Mouse (Mus musculus) CH12.LX (cell line): Measurements from ENCODE around the gene Rnf145. TPM values are rescaled to one million over a fixed set of nuclear protein-coding genes. Genes with fewer than 3 reads are reported as not detected.

Experiments used
- DNase-seq: peaks from one replicate; pipeline ENCODE4 v3.0.0-alpha.2; 2013; ENCODE audit errors: extremely low read depth
- H3K27ac ChIP-seq: 2 replicates; pipeline ENCODE4 v1.5.1; 2012; ENCODE audit warnings: low read depth, mild to moderate bottlenecking, control low read depth, moderate library complexity; ENCODE audit not compliant: insufficient read depth
- H3K27me3 ChIP-seq: replicated peaks from 2 replicates; pipeline ENCODE3; 2012; ENCODE audit warnings: inconsistent platforms
- H3K36me3 ChIP-seq, 2 experiments: replicated peaks in 1 of 2; 2 replicates each; pipeline versions ENCODE3 to v1.6.1; 2012; ENCODE audit warnings: inconsistent platforms in 1 of 2, low read length in 1 of 2, mild to moderate bottlenecking in 1 of 2, mixed read lengths in 1 of 2, moderate library complexity in 1 of 2; ENCODE audit not compliant: control insufficient read depth in 1 of 2, insufficient read depth in 1 of 2
- H3K4me1 ChIP-seq, 2 experiments: 2 replicates each; pipeline ENCODE4 v1.6.1; 2012; ENCODE audit warnings: inconsistent platforms in 1 of 2, moderate library complexity in 1 of 2; ENCODE audit not compliant: insufficient read depth in 2 of 2, control insufficient read depth in 1 of 2
- H3K4me2 ChIP-seq: 2 replicates; pipeline ENCODE4 v1.6.1; 2012; ENCODE audit warnings: low read depth, mild to moderate bottlenecking, control low read depth; ENCODE audit not compliant: poor library complexity, insufficient read depth, severe bottlenecking
- H3K4me3 ChIP-seq, 3 experiments: fragments of 150-350 bp in 1 of 3; sonication (generic) in 1 of 3; replicated peaks in 1 of 3; 2 replicates each; pipeline versions ENCODE3 to v1.5.1; 2011 to 2012; ENCODE audit warnings: low read depth in 2 of 3, low read length in 2 of 3, mild to moderate bottlenecking in 2 of 3, moderate library complexity in 2 of 3, control low read depth in 1 of 3, improper control_type of control experiment in 1 of 3, inconsistent platforms in 1 of 3, mixed read lengths in 1 of 3; ENCODE audit not compliant: poor library complexity in 1 of 3
- H3K79me2 ChIP-seq: replicated peaks from 2 replicates; pipeline ENCODE4 v1.6.1; 2012; ENCODE audit warnings: mild to moderate bottlenecking, moderate library complexity; ENCODE audit not compliant: control insufficient read depth, poor library complexity, insufficient read depth, severe bottlenecking; ENCODE audit errors: extremely low read depth
- H3K9ac ChIP-seq: 2 replicates; pipeline ENCODE4 v1.6.1; 2012; ENCODE audit warnings: low read depth, mild to moderate bottlenecking, control low read depth, moderate library complexity; ENCODE audit not compliant: insufficient read depth
- H3K9me3 ChIP-seq: replicated peaks from 2 replicates; pipeline ENCODE3; 2012; ENCODE audit warnings: low read length, inconsistent platforms, mixed read lengths
- BHLHE40 ChIP-seq: IDR thresholded peaks from 2 replicates; pipeline ENCODE4 v1.6.1; 2011; ENCODE audit warnings: mild to moderate bottlenecking, low read depth, low read length, improper control_type of control experiment
- CHD1 ChIP-seq: IDR thresholded peaks from 2 replicates; pipeline ENCODE4 v1.6.1; 2012; ENCODE audit warnings: low read depth, low read length, improper control_type of control experiment, inconsistent platforms
- CHD2 ChIP-seq: IDR thresholded peaks from 2 replicates; pipeline ENCODE4 v1.6.1; 2011; ENCODE audit warnings: low read length, improper control_type of control experiment
- CTCF ChIP-seq, 2 experiments: IDR thresholded peaks in 1 of 2; conservative IDR thresholded peaks in 1 of 2; 2 replicates each; pipeline ENCODE4 v1.5.1; 2011 to 2012; ENCODE audit warnings: low read depth in 2 of 2, low read length in 2 of 2, improper control_type of control experiment in 1 of 2, inconsistent platforms in 1 of 2, mild to moderate bottlenecking in 1 of 2, moderate library complexity in 1 of 2
- ELF1 ChIP-seq: IDR thresholded peaks from 2 replicates; pipeline ENCODE4 v1.6.1; 2014; ENCODE audit warnings: low read depth, mild to moderate bottlenecking, inconsistent platforms, low read length, improper control_type of control experiment
- EP300 ChIP-seq: IDR thresholded peaks from 2 replicates; pipeline ENCODE4 v1.6.1; 2011; ENCODE audit warnings: low read length, improper control_type of control experiment
- ETS1 ChIP-seq: conservative IDR thresholded peaks from 2 replicates; pipeline ENCODE4 v1.6.1; 2012; ENCODE audit warnings: low read depth, mild to moderate bottlenecking, inconsistent platforms, low read length, improper control_type of control experiment, moderate library complexity
- GABPA ChIP-seq: IDR thresholded peaks from 2 replicates; pipeline ENCODE4 v1.6.1; 2012; ENCODE audit warnings: low read depth, low read length, improper control_type of control experiment, inconsistent platforms; ENCODE audit not compliant: insufficient replicate concordance
- HCFC1 ChIP-seq: IDR thresholded peaks from 2 replicates; pipeline ENCODE4 v1.6.1; 2012; ENCODE audit warnings: low read depth, mild to moderate bottlenecking, inconsistent platforms, low read length, improper control_type of control experiment
- IRF4 ChIP-seq: IDR thresholded peaks from 2 replicates; pipeline ENCODE4 v1.6.1; 2014; ENCODE audit warnings: low read depth, mild to moderate bottlenecking, inconsistent platforms, low read length, improper control_type of control experiment
- JUN ChIP-seq: IDR thresholded peaks from 2 replicates; pipeline ENCODE4 v1.6.1; 2011; ENCODE audit warnings: low read depth, mild to moderate bottlenecking, low read length, improper control_type of control experiment, moderate library complexity; ENCODE audit not compliant: insufficient read depth
- JUND ChIP-seq: conservative IDR thresholded peaks from 2 replicates; pipeline ENCODE4 v1.6.1; 2011; ENCODE audit warnings: low read depth, low read length, improper control_type of control experiment
- MAFK ChIP-seq: IDR thresholded peaks from 2 replicates; pipeline ENCODE4 v1.6.1; 2011; ENCODE audit warnings: low read length, improper control_type of control experiment; ENCODE audit not compliant: insufficient replicate concordance
- MAZ ChIP-seq: IDR thresholded peaks from 2 replicates; pipeline ENCODE4 v1.6.1; 2012; ENCODE audit warnings: low read depth, mild to moderate bottlenecking, inconsistent platforms, low read length, improper control_type of control experiment, moderate library complexity
- MEF2A ChIP-seq: IDR thresholded peaks from 2 replicates; pipeline ENCODE4 v1.6.1; 2014; ENCODE audit warnings: low read depth, mild to moderate bottlenecking, inconsistent platforms, low read length, improper control_type of control experiment, borderline replicate concordance
- MXI1 ChIP-seq: IDR thresholded peaks from 2 replicates; pipeline ENCODE4 v1.6.1; 2011; ENCODE audit warnings: mild to moderate bottlenecking, low read depth, low read length, improper control_type of control experiment
- NELFE ChIP-seq: IDR thresholded peaks from 2 replicates; pipeline ENCODE4 v1.6.1; 2011; ENCODE audit warnings: low read depth, low read length, improper control_type of control experiment
- NRF1 ChIP-seq: IDR thresholded peaks from 2 replicates; pipeline ENCODE4 v1.6.1; 2014; ENCODE audit warnings: low read depth, mild to moderate bottlenecking, inconsistent platforms, low read length, improper control_type of control experiment, moderate library complexity
- RAD21 ChIP-seq: IDR thresholded peaks from 2 replicates; pipeline ENCODE4 v1.6.1; 2011; ENCODE audit warnings: low read depth, mild to moderate bottlenecking, low read length, improper control_type of control experiment, moderate library complexity
- RCOR1 ChIP-seq: conservative IDR thresholded peaks from 2 replicates; pipeline ENCODE4 v1.6.1; 2012; ENCODE audit warnings: low read depth, mild to moderate bottlenecking, inconsistent platforms, low read length, improper control_type of control experiment
- SIN3A ChIP-seq: IDR thresholded peaks from 2 replicates; pipeline ENCODE4 v1.6.1; 2012; ENCODE audit warnings: low read length, improper control_type of control experiment, inconsistent platforms
- SMC3 ChIP-seq: IDR thresholded peaks from 2 replicates; pipeline ENCODE4 v1.6.1; 2011; ENCODE audit warnings: low read depth, low read length, improper control_type of control experiment
- TBP ChIP-seq: conservative IDR thresholded peaks from 2 replicates; pipeline ENCODE4 v1.6.1; 2011; ENCODE audit warnings: low read depth, low read length, improper control_type of control experiment
- TCF12 ChIP-seq: IDR thresholded peaks from 2 replicates; pipeline ENCODE4 v1.6.1; 2014; ENCODE audit warnings: low read depth, mild to moderate bottlenecking, inconsistent platforms, low read length, improper control_type of control experiment
- UBTF ChIP-seq: IDR thresholded peaks from 2 replicates; pipeline ENCODE4 v1.6.1; 2012; ENCODE audit warnings: low read depth, mild to moderate bottlenecking, inconsistent platforms, low read length, improper control_type of control experiment, moderate library complexity
- USF1 ChIP-seq: IDR thresholded peaks from 2 replicates; pipeline ENCODE4 v1.6.1; 2014; ENCODE audit warnings: low read depth, mild to moderate bottlenecking, inconsistent platforms, low read length, improper control_type of control experiment
- USF2 ChIP-seq: conservative IDR thresholded peaks from 2 replicates; pipeline ENCODE4 v1.6.1; 2011; ENCODE audit warnings: low read depth, low read length, improper control_type of control experiment
- ZC3H11A ChIP-seq: IDR thresholded peaks from 2 replicates; pipeline ENCODE4 v1.6.1; 2012; ENCODE audit warnings: low read depth, mild to moderate bottlenecking, inconsistent platforms, low read length, improper control_type of control experiment
- ZKSCAN1 ChIP-seq: IDR thresholded peaks from 2 replicates; pipeline ENCODE4 v1.6.1; 2012; ENCODE audit warnings: low read depth, inconsistent platforms, low read length, improper control_type of control experiment, borderline replicate concordance
- ZMIZ1 ChIP-seq: IDR thresholded peaks from 2 replicates; pipeline ENCODE4 v1.6.1; 2012; ENCODE audit warnings: low read depth, mild to moderate bottlenecking, inconsistent platforms, low read length, improper control_type of control experiment
- ZNF384 ChIP-seq: IDR thresholded peaks from 2 replicates; pipeline ENCODE4 v1.6.1; 2012; ENCODE audit warnings: low read depth, low read length, improper control_type of control experiment, inconsistent platforms
- dilution Hi-C: fragments of 300-500 bp; cut with MboI; formaldehyde crosslinking; loops from 2 replicates; pipeline ENCODE4 v1.14.3; 2020; ENCODE audit warnings: low sequenced_read_pairs; ENCODE audit not compliant: extremely low pct_unique_long_range_greater_than_20kb, extremely low pct_ligation_motif_present
- in situ Hi-C: fragments of 300-500 bp; cut with MboI; formaldehyde crosslinking; loops from 3 replicates; pipeline ENCODE4 v1.14.3; 2019; ENCODE audit warnings: low sequenced_read_pairs, low pct_ligation_motif_present, low pct_unique_long_range_greater_than_20kb, mixed read lengths
- polyA plus RNA-seq: library from polyadenylated mRNA; unstranded; fragments of >175 nt; gene quantifications from 2 replicates; pipeline ENCODE4 v1.2.1, GENCODE M21; 2012; ENCODE audit warnings: low read depth; ENCODE audit not compliant: insufficient read length
- total RNA-seq, 2 experiments: library from RNA; depleted of rRNA; stranded (reverse); fragments of 300-350 nt in 1 of 2; fragments of >200 nt in 1 of 2; gene quantifications; 2 replicates each; pipeline ENCODE4 v1.2.3; 2012 to 2014

The Rnf145 gene
- total and polyA plus RNA-seq, 3 experiments, result 44.3 to 60.5 (median 44.5) TPM

DNA sequence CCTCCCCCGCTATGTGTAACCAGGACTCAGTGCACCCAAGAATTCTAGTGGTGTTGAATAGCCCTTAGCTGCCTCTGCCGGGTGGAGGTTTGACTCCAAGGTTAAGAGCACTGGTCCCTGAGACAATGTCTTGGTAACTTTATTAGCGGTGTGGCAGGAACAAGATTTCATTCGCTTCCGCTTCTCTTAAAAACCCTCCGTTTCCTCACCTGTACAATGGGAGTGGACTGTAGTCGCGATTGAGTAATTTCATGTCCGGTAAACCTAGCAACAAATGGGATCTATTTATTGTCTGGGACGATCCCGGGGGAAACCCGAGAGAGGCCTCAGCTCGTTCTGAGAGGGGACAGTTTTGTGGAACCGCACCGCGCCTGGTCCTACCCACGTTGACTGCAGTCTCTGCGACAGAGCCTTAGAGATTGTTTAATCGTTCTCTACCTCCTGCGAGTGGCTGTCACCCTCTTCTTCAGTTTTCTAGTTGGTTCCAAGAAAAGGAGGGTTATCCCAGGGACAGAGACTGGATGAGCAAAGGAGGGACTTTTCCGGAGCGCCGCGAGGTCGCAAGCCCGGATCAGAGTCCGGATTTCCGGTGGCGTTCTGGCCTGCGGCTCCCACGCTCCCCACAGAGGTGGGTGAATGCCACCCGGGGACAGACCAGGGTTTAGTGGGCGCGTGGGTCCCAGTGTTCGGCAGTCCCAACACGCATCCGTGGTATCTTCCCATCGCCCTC, 94.1 kb downstream of the Rnf145 start (continued):
- TF ChIP-seq EP300, result 0 out of 2 replicates have a peak, but pooled peaks have one; percentile 33
- no peak for TF ChIP-seq RCOR1
- peak; percentile 2; the same call in 1 of the 2 replicates for TF ChIP-seq BHLHE40
- no peak; the same call in 1 of the 2 replicates for TF ChIP-seq SIN3A
- TF ChIP-seq CHD2, result no peak
- TF ChIP-seq MAZ, result no peak
- no peak; the same call in 1 of the 2 replicates for TF ChIP-seq RAD21
- no peak; the same call in 1 of the 2 replicates for TF ChIP-seq ZMIZ1
- no peak for TF ChIP-seq SMC3
- TF ChIP-seq HCFC1, result peak; percentile 39; the same call in 1 of the 2 replicates
- no peak for TF ChIP-seq MAFK
- no peak for TF ChIP-seq JUN
- peak; percentile 50 for TF ChIP-seq IRF4
- peak; percentile 33 for TF ChIP-seq NELFE
- TF ChIP-seq UBTF, result peak; percentile 2; the same call in 1 of the 2 replicates
- TF ChIP-seq CHD1, result 0 out of 2 replicates have a peak, but pooled peaks have one; percentile 35

DNA sequence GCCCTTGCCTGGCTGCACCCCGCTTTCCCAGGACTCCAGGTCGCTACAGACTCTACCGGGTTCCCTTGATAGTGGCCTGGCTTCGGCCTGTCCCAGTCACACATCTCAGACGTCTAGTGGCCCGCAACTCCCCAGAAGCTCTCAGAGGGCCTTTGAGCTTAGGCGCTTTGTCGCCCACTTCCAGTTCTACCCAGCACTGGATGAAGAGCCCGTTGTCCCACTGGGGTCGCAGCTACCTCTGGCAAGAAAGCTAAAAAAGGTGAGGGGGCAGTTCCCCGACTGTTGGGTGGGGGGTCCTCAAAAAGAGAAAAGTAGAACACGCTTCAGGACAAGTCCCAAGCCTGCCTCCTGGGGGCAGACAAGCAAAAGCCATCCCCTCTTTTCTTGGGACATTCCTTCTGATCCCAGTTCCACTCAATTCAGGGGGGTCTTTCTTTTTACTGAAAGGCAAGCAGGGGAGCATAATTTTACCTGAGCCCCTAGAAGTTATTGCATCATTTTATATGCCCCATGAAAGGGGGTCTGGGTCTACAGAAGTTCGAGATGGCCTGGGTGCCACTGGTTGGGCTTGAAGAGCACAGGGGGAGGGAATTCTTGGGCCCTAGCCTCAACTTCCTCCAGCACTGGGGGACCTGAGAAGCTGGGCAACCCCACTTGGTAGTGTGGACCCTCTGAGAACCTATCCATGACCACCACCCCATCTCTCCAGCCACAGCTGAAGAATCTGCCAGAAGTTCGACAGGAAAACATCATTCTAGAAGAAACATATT, 94.8 kb downstream of the Rnf145 start:
- peak; percentile 55 for DNase-seq
- peaks cover 9 to 55% of the 10 kb centered on the region in 2 experiments for H3K4me1 ChIP-seq
- peaks cover 14% of the 10 kb centered on the region for H3K79me2 ChIP-seq
- H3K4me3 ChIP-seq, result peak overlapping the region; percentile 64 to 70 (median 69)
- H3K9me3 ChIP-seq, result no peaks in the 10 kb centered on the region
- H3K4me2 ChIP-seq, result peak overlapping the region; percentile 85
- H3K27me3 ChIP-seq, result no peaks in the 10 kb centered on the region
- in situ Hi-C loops (loop anchor here (5.0 kb wide), 2 partner anchors 399 to 929 kb away; no protein-coding TSS in a partner anchor), dilution Hi-C loops (no loop called here)
- peak overlapping the region; percentile 70 for H3K9ac ChIP-seq
- peaks cover 0 to 4% of the 10 kb centered on the region in 2 experiments for H3K36me3 ChIP-seq
- H3K27ac ChIP-seq, result peak overlapping the region; percentile 86
- TF ChIP-seq ZKSCAN1 (no peak), CTCF (conservative IDR thresholded peaks at IDR 0.05 in 1 of 2, IDR thresholded peaks at IDR 0.05 in 1 of 2; ENCODE audit: low read depth in 2 of 2, low read length in 2 of 2) (peak; percentile 13 to 73; a peak in 2 of 4 replicates), ZNF384 (peak; percentile 41; the same call in 1 of the 2 replicates), NELFE (no peak), EP300 (no peak; the same call in 1 of the 2 replicates), MXI1 (peak; percentile 50; the same call in 1 of the 2 replicates), NRF1 (0 out of 2 replicates have a peak, but pooled peaks have one; percentile 28), IRF4 (no peak; the same call in 1 of the 2 replicates), ZC3H11A (peak; percentile 53), SMC3 (peak; percentile 75), USF1 (no peak), HCFC1 (no peak), TCF12 (peak; percentile 36; the same call in 1 of the 2 replicates), RAD21 (peak; percentile 78), ETS1 (no peak), USF2 (no peak), ZMIZ1 (peak; percentile 72; the same call in 1 of the 2 replicates), GABPA (no peak), CHD1 (peak; percentile 83), MEF2A (peak; percentile 57; the same call in 1 of the 2 replicates), JUND (no peak), ELF1 (no peak), TBP (no peak), MAFK (no peak)
